Mouse (Mus musculus): ENCODE data around the gene Fkbp4. TPM values are rescaled to one million over a fixed set of nuclear protein-coding genes. Genes with fewer than 3 reads are reported as not detected.

Gene Fkbp4
- polyA plus RNA-seq (2015; fragmentation: Nextera tagmentation; extraction: Ambion mirVana), result 470 and 477 TPM in 2 replicates

DNA sequence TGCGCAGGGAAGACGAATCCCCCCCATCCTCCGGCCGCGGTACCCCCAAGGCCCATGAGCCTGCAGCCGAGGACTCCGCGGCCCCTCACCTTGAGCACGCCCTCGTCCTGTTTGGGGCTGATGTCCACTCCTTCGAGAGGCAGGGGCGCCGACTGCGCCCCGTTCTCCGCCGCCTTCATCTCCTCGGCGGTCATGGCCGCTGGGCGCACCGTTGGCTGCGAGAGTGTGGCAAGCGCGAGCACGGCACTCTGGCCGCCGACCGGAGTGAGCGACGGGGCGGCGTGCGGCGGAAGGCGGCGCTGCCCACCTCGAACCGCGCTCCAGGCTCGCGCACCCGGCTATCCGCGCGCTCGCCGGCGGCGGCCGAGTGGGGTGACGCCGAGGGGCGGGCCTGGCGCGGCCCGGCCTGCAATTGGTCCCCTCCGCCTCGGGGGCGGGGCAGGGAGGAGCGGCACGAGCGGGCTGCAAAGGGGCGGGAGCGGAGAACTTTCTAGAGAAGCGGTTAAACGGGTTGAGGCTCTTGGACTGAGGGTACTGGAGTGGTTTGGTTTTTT lies at the start of gene Fkbp4:
Gene Fkbp4, minus strand, starts transcription at position 361 of the 554 bp plus-strand sequence.
- no peaks in the 10 kb centered on the region for H3K9me3 ChIP-seq
- peak within 1 kb of the TSS; percentile 95 for H3K9ac ChIP-seq
- H3K27ac ChIP-seq, result peak within 1 kb of the TSS; percentile 97
- H3K36me3 ChIP-seq, result peaks cover 31% of the 10 kb centered on the region
- H3K4me3 ChIP-seq, result peak within 1 kb of the TSS; percentile 95
- no peaks in the 10 kb centered on the region for H3K27me3 ChIP-seq
- WGBS, result 1% methylated on average over 66 of the region's 67 CpGs
- peak; percentile 95 for ATAC-seq (ENCODE audit: borderline replicate concordance, extremely low read depth, low FRiP score, low TSS enrichment)
- H3K4me1 ChIP-seq, result peaks cover 31% of the 10 kb centered on the region
- peak within 1 kb of the TSS; percentile 75 for H3K4me2 ChIP-seq

DNA sequence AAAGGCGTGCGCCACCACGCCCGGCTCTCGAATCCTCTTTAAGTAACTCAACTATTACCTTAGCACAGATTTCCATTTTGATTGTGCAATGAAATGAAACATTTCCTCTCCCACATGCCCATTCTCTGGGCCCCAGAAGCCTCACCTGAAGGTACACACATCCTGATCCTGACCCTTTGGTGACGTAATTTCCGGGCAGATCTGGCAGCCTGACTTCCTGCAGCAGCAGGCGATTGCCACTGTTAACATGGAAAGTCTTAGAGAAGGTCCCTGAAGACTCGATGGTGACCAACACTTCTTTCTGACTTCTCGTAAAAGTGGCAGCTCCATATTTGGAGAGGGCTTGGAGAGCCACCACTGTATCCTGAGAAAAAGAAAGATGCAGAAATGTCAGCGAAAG lies 49.3 kb upstream of the Fkbp4 start:
- 82% methylated on average over 11 of the region's 11 CpGs for WGBS

DNA sequence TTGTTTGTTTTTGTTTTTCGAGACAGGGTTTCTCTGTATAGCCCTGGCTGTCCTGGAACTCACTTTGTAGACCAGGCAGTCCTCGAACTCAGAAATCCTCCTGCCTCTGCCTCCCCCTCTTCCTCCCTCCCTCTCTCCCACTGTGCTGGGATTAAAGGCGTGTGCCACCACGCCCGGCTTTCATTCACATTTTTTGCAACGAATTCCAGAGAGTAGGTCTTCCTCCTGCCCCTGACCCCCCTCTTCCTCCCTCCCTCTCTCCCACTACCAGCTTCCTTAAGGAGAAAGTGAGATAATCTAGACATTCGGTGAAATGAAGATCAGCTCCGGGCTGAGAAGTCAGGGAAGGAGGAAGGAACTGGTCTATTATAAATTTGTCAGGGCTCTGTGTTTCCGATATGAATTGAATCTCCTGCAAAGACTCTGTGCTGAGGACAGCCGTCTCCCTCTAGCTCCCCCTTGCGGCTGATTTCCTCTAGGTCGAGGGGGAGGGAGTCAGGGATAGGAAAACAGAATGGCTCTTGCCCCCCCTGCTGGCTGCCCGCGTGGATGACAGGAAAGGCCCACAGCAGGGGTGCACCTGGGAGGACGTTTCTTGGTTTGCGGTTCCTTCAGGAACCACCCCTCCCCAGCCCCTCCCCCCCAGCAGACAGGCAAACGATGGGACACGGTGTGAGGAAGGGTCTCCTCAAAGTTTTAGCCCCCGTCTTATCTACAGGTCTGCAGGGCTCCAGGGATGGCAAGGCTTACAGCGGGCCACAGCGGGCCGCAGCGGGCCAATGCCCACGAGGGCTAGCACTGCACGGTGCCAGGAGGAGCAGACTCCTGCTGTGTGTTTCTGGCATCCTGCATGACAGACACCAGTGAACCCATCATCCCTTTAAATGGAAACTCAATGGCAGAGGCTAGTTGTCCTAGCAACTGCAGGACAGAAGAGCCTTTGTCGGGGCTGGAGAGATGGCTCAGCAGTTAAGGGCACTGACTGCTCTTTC lies 41.3 kb upstream of the Fkbp4 start:
- Histone ChIP-seq H3K4me3 (no peak overlapping the region), H3K27me3 (no peaks in the 10 kb centered on the region), H3K27ac (no peak overlapping the region), H3K4me2 (peak overlapping the region; percentile 40), H3K36me3 (no peaks in the 10 kb centered on the region), H3K4me1 (no peaks in the 10 kb centered on the region), H3K9ac (no peak overlapping the region), H3K9me3 (no peaks in the 10 kb centered on the region)
- ATAC-seq (ENCODE audit: borderline replicate concordance, extremely low read depth, low FRiP score, low TSS enrichment), result peak; percentile 89
- 18% methylated on average over 26 of the region's 26 CpGs for WGBS

More for the DNA sequence above, 49.3 kb upstream of the Fkbp4 start:
- H3K27ac ChIP-seq, result no peak overlapping the region
- no peaks in the 10 kb centered on the region for H3K27me3 ChIP-seq
- H3K4me1 ChIP-seq, result no peaks in the 10 kb centered on the region
- no peak overlapping the region for H3K9ac ChIP-seq
- no peaks in the 10 kb centered on the region for H3K9me3 ChIP-seq
- H3K4me2 ChIP-seq, result no peak overlapping the region
- no peak for ATAC-seq (ENCODE audit: borderline replicate concordance, extremely low read depth, low FRiP score, low TSS enrichment)
- no peaks in the 10 kb centered on the region for H3K36me3 ChIP-seq
- no peak overlapping the region for H3K4me3 ChIP-seq

DNA sequence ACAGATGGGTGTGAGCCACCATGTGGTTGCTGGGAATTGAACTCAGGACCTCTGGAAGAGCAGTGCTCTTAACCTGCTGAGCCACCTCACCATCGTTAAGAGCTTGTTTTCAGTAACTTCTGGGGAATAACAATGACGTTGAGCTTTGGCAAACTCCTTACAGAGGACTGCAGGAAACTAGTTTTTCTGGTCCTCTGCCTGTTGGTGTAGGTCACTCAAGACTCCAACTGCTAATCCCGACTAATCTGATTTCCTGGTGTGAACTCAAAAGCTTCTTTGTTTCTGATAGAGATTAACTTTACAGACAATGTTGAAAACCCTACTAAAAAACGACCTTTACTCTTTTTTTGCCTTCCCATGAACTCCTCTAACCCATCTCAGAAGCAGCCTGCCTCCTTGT lies 39.0 kb upstream of the Fkbp4 start:
- H3K9ac ChIP-seq, result no peak overlapping the region
- H3K27me3 ChIP-seq, result no peaks in the 10 kb centered on the region
- H3K4me3 ChIP-seq, result no peak overlapping the region
- WGBS, result 17% methylated on average over 4 of the region's 4 CpGs
- no peaks in the 10 kb centered on the region for H3K36me3 ChIP-seq
- ATAC-seq (ENCODE audit: borderline replicate concordance, extremely low read depth, low FRiP score, low TSS enrichment), result no peak
- no peaks in the 10 kb centered on the region for H3K4me1 ChIP-seq
- H3K4me2 ChIP-seq, result no peak overlapping the region
- no peaks in the 10 kb centered on the region for H3K9me3 ChIP-seq
- H3K27ac ChIP-seq, result no peak overlapping the region

DNA sequence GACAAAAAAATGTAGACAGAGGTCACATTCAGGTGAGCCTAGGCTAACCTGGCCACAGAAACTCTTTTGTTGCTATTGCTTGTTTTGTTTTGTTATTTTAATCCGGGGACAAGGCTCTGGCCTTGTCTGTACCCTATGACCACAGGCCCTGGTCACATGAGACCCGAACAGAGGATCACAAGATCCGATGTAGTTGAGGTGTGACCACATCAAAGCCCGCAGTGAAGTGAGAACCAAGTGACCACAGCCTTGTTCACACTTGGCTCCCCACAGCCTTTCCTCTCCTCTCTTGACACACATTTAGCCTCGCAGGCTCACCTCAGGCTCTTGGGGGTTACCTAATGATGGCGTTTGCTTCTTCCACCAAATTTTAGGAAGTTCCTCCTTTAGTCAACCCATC lies 35.6 kb upstream of the Fkbp4 start:
- WGBS, result 78% methylated on average over 6 of the region's 6 CpGs
- H3K27ac ChIP-seq, result no peak overlapping the region
- H3K36me3 ChIP-seq, result no peaks in the 10 kb centered on the region
- H3K9me3 ChIP-seq, result no peaks in the 10 kb centered on the region
- no peak overlapping the region for H3K4me2 ChIP-seq
- no peaks in the 10 kb centered on the region for H3K27me3 ChIP-seq
- ATAC-seq (ENCODE audit: borderline replicate concordance, extremely low read depth, low FRiP score, low TSS enrichment), result no peak
- H3K4me3 ChIP-seq, result no peak overlapping the region
- H3K4me1 ChIP-seq, result no peaks in the 10 kb centered on the region
- no peak overlapping the region for H3K9ac ChIP-seq

DNA sequence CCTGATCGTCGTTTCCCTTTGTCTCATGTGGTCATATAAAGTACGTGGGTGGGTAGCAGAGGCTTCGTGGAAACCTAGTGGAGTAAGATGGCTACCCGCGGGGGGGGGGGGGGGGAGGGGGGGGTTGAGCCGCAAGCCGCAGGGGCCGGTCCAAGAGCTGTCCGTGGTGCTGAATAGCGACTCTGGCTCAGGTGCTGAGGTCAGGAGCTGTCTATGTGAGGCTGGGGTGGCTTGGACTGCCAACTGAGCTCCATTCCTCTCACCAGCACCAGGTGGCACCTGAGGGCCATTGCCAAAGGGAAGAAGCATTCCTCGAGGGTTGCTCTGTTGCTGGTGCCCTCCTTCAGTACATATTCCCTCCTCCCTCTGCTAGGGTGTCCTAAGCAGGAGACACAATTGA lies 31.0 kb upstream of the Fkbp4 start:
- Histone ChIP-seq H3K4me1 (no peaks in the 10 kb centered on the region), H3K27me3 (no peaks in the 10 kb centered on the region), H3K4me3 (no peak overlapping the region), H3K9me3 (no peaks in the 10 kb centered on the region), H3K4me2 (peak overlapping the region; percentile 20; the same call in 1 of the 2 replicates), H3K36me3 (no peaks in the 10 kb centered on the region), H3K9ac (no peak overlapping the region), H3K27ac (no peak overlapping the region)
- no peak for ATAC-seq (ENCODE audit: borderline replicate concordance, extremely low read depth, low FRiP score, low TSS enrichment)
- WGBS, result 6% methylated on average over 11 of the region's 12 CpGs

DNA sequence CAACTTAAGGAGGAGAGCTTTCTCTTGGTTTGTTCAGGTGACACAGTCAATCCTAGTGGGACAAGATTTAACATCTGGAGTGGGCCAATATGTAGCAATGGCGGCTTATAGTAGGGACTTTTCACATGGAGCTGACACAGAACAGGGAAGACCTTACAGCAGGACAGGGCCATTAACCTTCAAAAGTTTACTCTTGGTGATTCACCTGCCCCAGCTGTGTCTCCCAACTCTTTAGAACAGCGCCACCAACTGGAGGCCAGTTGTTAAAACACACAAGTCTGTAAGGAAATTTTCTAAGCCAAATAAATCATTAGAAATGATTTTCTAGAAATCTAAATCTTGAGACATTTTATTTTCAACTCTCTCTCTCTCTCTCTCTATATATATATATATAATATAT lies 28.8 kb upstream of the Fkbp4 start:
- no peaks in the 10 kb centered on the region for H3K4me1 ChIP-seq
- H3K4me3 ChIP-seq, result no peak overlapping the region
- H3K9ac ChIP-seq, result no peak overlapping the region
- no peak for ATAC-seq (ENCODE audit: borderline replicate concordance, extremely low read depth, low FRiP score, low TSS enrichment)
- H3K27ac ChIP-seq, result no peak overlapping the region
- H3K9me3 ChIP-seq, result no peaks in the 10 kb centered on the region
- H3K4me2 ChIP-seq, result no peak overlapping the region
- WGBS, result 42% methylated on average over 2 of the region's 2 CpGs
- H3K27me3 ChIP-seq, result no peaks in the 10 kb centered on the region
- no peaks in the 10 kb centered on the region for H3K36me3 ChIP-seq

DNA sequence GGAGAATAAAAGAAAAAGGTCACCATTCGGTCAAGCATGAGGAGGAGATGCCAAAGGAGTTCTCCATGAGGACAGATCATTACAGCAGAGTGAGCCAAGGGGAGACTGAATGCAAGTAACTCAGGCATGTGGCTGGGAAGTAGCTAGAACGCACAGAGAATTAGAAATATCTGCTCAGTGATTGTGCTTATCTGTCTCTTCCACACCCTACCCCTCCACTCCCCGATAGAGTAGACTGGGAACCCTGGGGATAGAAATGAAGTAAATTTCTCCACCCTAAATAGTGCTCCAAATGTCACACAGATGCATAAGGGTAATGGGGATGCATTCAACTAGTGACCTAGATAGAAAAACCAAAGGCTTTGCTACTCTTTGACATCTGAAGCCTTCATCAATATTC lies 28.1 kb upstream of the Fkbp4 start:
- Histone ChIP-seq H3K4me1 (no peaks in the 10 kb centered on the region), H3K36me3 (no peaks in the 10 kb centered on the region), H3K27me3 (no peaks in the 10 kb centered on the region), H3K27ac (no peak overlapping the region), H3K9me3 (no peaks in the 10 kb centered on the region), H3K4me2 (no peak overlapping the region), H3K4me3 (no peak overlapping the region), H3K9ac (no peak overlapping the region)
- no peak for ATAC-seq (ENCODE audit: borderline replicate concordance, extremely low read depth, low FRiP score, low TSS enrichment)
- WGBS, result 53% methylated on average over 3 of the region's 3 CpGs

DNA sequence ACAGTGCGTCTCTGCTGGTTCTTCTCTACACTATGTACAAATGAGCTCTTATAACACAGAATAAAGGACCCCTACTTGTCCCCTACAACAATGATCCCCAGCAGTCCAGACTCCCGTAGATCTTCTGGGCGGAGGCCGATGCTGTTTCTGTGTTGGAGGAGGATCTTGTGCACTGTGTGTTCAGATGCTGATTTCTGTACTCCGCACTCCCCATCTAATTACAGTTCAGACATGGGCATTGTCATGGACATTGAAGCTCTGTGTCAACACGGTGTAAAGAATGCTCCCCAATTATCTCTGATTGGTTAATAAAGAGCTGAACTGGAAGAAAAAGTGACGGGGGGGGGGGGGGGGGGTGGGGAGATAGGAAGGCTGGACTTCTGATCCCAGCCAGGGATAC lies 27.6 kb upstream of the Fkbp4 start:
- Histone ChIP-seq H3K4me2 (no peak overlapping the region), H3K9ac (no peak overlapping the region), H3K9me3 (no peaks in the 10 kb centered on the region), H3K27me3 (no peaks in the 10 kb centered on the region), H3K36me3 (no peaks in the 10 kb centered on the region), H3K27ac (no peak overlapping the region), H3K4me3 (no peak overlapping the region), H3K4me1 (no peaks in the 10 kb centered on the region)
- 54% methylated on average over 7 of the region's 7 CpGs for WGBS
- ATAC-seq (ENCODE audit: borderline replicate concordance, extremely low read depth, low FRiP score, low TSS enrichment), result no peak

DNA sequence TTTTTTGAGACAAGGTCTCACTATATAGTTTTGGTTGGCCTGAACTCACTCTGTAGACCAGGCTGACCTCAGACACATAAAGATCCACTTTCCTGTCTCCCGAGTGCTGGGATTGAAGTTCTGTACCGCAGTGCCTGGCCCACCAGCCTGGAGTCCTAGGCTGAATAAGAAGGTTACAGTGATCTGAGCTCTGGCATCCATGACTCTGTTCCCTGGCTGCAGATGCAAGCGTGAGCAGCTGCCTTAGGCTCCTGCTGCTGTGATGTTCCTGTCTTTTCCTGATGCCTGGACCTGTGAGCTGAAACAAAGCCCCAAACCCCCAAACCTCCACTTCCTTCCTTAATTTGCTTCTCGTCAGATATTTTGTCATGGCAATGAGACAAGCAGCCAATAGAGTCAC lies 26.5 kb upstream of the Fkbp4 start:
- no peaks in the 10 kb centered on the region for H3K27me3 ChIP-seq
- H3K4me2 ChIP-seq, result no peak overlapping the region
- H3K27ac ChIP-seq, result no peak overlapping the region
- H3K36me3 ChIP-seq, result no peaks in the 10 kb centered on the region
- ATAC-seq (ENCODE audit: borderline replicate concordance, extremely low read depth, low FRiP score, low TSS enrichment), result no peak
- H3K4me3 ChIP-seq, result no peak overlapping the region
- no peaks in the 10 kb centered on the region for H3K4me1 ChIP-seq
- H3K9ac ChIP-seq, result no peak overlapping the region
- 70% methylated on average over 4 of the region's 4 CpGs for WGBS
- H3K9me3 ChIP-seq, result no peaks in the 10 kb centered on the region

DNA sequence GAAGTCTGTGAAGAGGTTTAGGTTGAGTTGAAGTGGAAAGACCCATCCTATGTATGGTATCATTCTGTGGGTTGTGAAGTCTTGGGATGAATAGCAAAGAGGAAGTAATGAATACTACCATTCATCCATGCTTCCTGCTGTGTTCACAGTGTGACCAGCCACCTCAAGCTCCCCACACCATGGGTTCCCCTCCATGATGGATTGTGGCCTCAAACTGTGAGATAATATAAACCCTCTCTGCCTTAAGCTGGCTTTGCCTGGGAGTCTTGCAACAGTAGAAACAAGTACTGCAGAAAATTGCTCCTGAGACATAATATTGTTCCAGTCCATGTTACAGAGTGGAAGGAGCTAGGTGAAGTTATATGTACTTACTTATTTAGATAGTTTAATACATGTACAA lies 23.1 kb upstream of the Fkbp4 start:
- H3K9me3 ChIP-seq, result no peaks in the 10 kb centered on the region
- no peak overlapping the region for H3K9ac ChIP-seq
- H3K27me3 ChIP-seq, result no peaks in the 10 kb centered on the region
- H3K27ac ChIP-seq, result no peak overlapping the region
- no peak for ATAC-seq (ENCODE audit: borderline replicate concordance, extremely low read depth, low FRiP score, low TSS enrichment)
- no peaks in the 10 kb centered on the region for H3K4me1 ChIP-seq
- no peaks in the 10 kb centered on the region for H3K36me3 ChIP-seq
- no peak overlapping the region for H3K4me3 ChIP-seq
- H3K4me2 ChIP-seq, result no peak overlapping the region

DNA sequence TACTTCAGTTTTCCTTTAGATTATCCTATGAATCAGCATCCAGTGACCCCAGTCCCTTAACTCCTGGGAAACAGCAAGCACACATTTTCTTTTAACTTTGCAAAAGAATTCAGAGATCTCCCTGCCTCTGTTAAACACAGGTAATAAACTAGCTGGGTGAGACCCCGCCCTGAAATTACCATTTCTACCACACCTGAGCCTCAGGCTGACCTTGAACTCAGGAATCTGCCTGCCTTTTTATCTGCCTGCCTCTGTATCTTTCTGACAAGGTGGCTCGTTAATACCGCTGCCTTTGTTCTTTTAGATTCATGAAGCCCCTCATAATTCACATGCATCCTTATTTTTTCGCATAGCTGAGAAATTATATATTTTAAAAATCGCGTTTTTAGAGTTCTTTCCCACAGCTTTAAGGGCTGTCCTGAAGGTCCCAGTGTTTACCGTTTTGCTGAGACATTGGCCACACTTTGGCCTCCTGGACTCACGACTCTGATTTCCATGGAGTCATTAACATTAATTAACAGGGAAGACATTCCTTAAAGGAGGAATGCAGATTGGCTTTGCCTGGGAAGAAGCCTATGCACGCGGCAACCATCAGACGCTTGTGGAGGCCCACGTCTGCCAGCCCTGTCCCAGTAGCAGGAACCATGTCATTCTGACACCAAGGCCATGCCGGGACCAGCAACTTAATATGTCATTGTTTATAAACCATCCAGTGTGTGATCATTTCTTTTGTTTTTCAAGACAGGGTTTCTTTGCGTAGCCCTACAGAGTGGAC lies 22.4 kb upstream of the Fkbp4 start:
- Histone ChIP-seq H3K9ac (no peak overlapping the region), H3K36me3 (no peaks in the 10 kb centered on the region), H3K9me3 (no peaks in the 10 kb centered on the region), H3K27ac (no peak overlapping the region), H3K27me3 (no peaks in the 10 kb centered on the region), H3K4me2 (no peak overlapping the region), H3K4me1 (no peaks in the 10 kb centered on the region), H3K4me3 (no peak overlapping the region)
- no peak for ATAC-seq (ENCODE audit: borderline replicate concordance, extremely low read depth, low FRiP score, low TSS enrichment)
- 75% methylated on average over 14 of the region's 14 CpGs for WGBS

Measured in lung, embryonic 15.5 days (tissue).